Mouse (Mus musculus): ENCODE measurements around the gene Methig1.
"Not testable (repeated sequence)": the region's sequence is repeated elsewhere in the genome, so short reads cannot be mapped to it uniquely, and the experiment has no call there.

DNA sequence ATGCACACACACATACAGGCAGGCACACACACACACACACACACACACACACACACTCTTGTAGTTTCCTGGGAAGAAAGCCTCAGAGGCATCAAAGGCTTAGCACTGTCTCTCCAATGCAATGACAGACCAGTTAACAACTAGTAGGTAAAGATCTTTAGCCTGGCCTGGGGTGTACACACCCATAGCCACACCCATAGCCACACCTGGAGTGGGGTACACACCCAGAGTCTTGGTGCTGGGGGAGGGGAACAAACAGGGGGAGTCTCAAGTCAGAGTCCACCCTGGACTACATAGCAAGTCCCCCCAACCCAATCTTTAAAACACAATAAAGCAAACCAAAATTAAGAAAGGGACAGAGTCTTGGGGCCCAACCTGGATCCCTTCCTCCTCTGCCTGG, 15.6 kb upstream of the Methig1 start:
- TF ChIP-seq POLR2A (IDR thresholded peaks at IDR 0.05; ENCODE audit: low read depth, low read length); CTCF (IDR thresholded peaks at IDR 0.05; ENCODE audit: extremely low read depth, insufficient read length, insufficient replicate concordance, low read depth, low read length): not testable (repeated sequence)
